Mouse (Mus musculus) kidney, embryonic 14.5 days (tissue): ENCODE data around the gene Slc4a8. TPM values are rescaled to one million over a fixed set of nuclear protein-coding genes. Genes with fewer than 3 reads are reported as not detected.

ENCODE experiments used
- ATAC-seq: fragments of 200-750 bp; cut with Nextera tagmentation; 2 replicates; pipeline ENCODE4 v1.8.0; 2017; ENCODE audit warnings: moderate number of reproducible peaks, mild to moderate bottlenecking, moderate TSS enrichment, moderate library complexity; ENCODE audit not compliant: low FRiP score, low TSS enrichment
- H3K27ac ChIP-seq: fragments of 300-500 bp; sonication (generic); 2 replicates; pipeline ENCODE4 v1.5.1; 2014; ENCODE audit warnings: low read depth, mild to moderate bottlenecking, low read length, moderate library complexity, mixed read lengths
- H3K27me3 ChIP-seq: fragments of 300-500 bp; sonication (generic); 2 replicates; pipeline ENCODE4 v1.6.1; 2014; ENCODE audit warnings: mild to moderate bottlenecking, low read length; ENCODE audit not compliant: control insufficient read depth, insufficient read depth
- H3K36me3 ChIP-seq: fragments of 300-500 bp; sonication (generic); 2 replicates; pipeline ENCODE4 v1.6.1; 2014; ENCODE audit warnings: low read length, mixed read lengths; ENCODE audit not compliant: control insufficient read depth, insufficient read depth
- H3K4me1 ChIP-seq: fragments of 300-500 bp; sonication (generic); 2 replicates; pipeline ENCODE4 v1.6.1; 2014; ENCODE audit warnings: low read length, mixed read lengths; ENCODE audit not compliant: control insufficient read depth, insufficient read depth
- H3K4me2 ChIP-seq: fragments of 300-500 bp; sonication (generic); replicated peaks from 2 replicates; pipeline ENCODE4 v1.6.1; 2014; ENCODE audit warnings: low read depth, mild to moderate bottlenecking, low read length
- H3K4me3 ChIP-seq: fragments of 300-500 bp; sonication (generic); 2 replicates; pipeline ENCODE4 v1.5.1; 2014; ENCODE audit warnings: mild to moderate bottlenecking, low read length
- H3K9ac ChIP-seq: fragments of 300-500 bp; sonication (generic); 2 replicates; pipeline ENCODE4 v1.6.1; 2014; ENCODE audit warnings: low read depth, mild to moderate bottlenecking, low read length, moderate library complexity
- H3K9me3 ChIP-seq: fragments of 300-500 bp; sonication (generic); 2 replicates; pipeline ENCODE4 v1.6.1; 2016; ENCODE audit warnings: low read length; ENCODE audit not compliant: control insufficient read depth
- WGBS: fragments of 180-500 bp; shearing (Covaris S2); extraction: QIAGEN DNeasy Blood & Tissue Kit; methylation state at CpG from one replicate; pipeline ENCODE4 v1.1.7; 2014; 5-methylcytosine and 5-hydroxymethylcytosine counted together
- polyA plus RNA-seq: library from polyadenylated mRNA; unstranded; fragments of >200 nt; fragmentation: Nextera tagmentation; extraction: Ambion mirVana; gene quantifications from 2 replicates; pipeline ENCODE4 v1.2.1, GENCODE M21; 2014

Slc4a8 gene
- polyA plus RNA-seq, 1 experiment from 2014 or later: 8.5 TPM

- no peak for ATAC-seq
- no peak overlapping the region for H3K9ac ChIP-seq
- H3K36me3 ChIP-seq: no peaks in the 10 kb centered on the region
- no peak overlapping the region for H3K4me3 ChIP-seq
- no peaks in the 10 kb centered on the region for H3K9me3 ChIP-seq
- H3K27ac ChIP-seq: no peak overlapping the region
- peaks cover 9% of the 10 kb centered on the region for H3K27me3 ChIP-seq
- 83% methylated on average over 9 of the region's 9 CpGs for WGBS
- no peak overlapping the region for H3K4me2 ChIP-seq
- 0 out of 2 replicates have a peak, but pooled peaks cover 4% of the 10 kb centered on the region for H3K4me1 ChIP-seq
Measured at GRCm38 (mm10) chr15:100735953-100736300, 25.6 kb upstream of the Slc4a8 start.

GRCm38 (mm10) chr15:100737667-100738066 is 23.9 kb upstream of the Slc4a8 start:
- H3K36me3 ChIP-seq: no peaks in the 10 kb centered on the region
- H3K9ac ChIP-seq: no peak overlapping the region
- H3K27me3 ChIP-seq: no peaks in the 10 kb centered on the region
- no peak for ATAC-seq
- no peak overlapping the region for H3K4me3 ChIP-seq
- no peak overlapping the region for H3K27ac ChIP-seq
- WGBS: 91% methylated on average over 3 of the region's 3 CpGs
- H3K4me2 ChIP-seq: no peak overlapping the region
- 0 out of 2 replicates have a peak, but pooled peaks cover 1% of the 10 kb centered on the region for H3K4me1 ChIP-seq
- no peaks in the 10 kb centered on the region for H3K9me3 ChIP-seq

GRCm38 (mm10) chr15:100738351-100738781 is 23.2 kb upstream of the Slc4a8 start:
- 83% methylated on average over 7 of the region's 7 CpGs for WGBS
- Histone ChIP-seq H3K36me3 (no peaks in the 10 kb centered on the region), H3K9ac (no peak overlapping the region), H3K4me1 (no peaks in the 10 kb centered on the region), H3K27me3 (no peaks in the 10 kb centered on the region), H3K27ac (no peak overlapping the region), H3K9me3 (no peaks in the 10 kb centered on the region), H3K4me2 (no peak overlapping the region), H3K4me3 (no peak overlapping the region)
- ATAC-seq: no peak

- Histone ChIP-seq H3K9me3 (no peaks in the 10 kb centered on the region), H3K27me3 (no peaks in the 10 kb centered on the region), H3K4me2 (no peak overlapping the region), H3K36me3 (no peaks in the 10 kb centered on the region), H3K27ac (no peak overlapping the region), H3K4me1 (no peaks in the 10 kb centered on the region), H3K4me3 (no peak overlapping the region), H3K9ac (no peak overlapping the region)
- no peak for ATAC-seq
- 83% methylated on average over 6 of the region's 6 CpGs for WGBS
Measured at GRCm38 (mm10) chr15:100739442-100739841, 22.1 kb upstream of the Slc4a8 start.

GRCm38 (mm10) chr15:100743238-100743637 is 18.3 kb upstream of the Slc4a8 start:
- H3K9ac ChIP-seq: no peak overlapping the region
- no peak for ATAC-seq

GRCm38 (mm10) chr15:100746478-100747120 is 14.9 kb upstream of the Slc4a8 start:
- peak; percentile 79 for ATAC-seq

More at GRCm38 (mm10) chr15:100743238-100743637, 18.3 kb upstream of the Slc4a8 start:
- no peak overlapping the region for H3K4me3 ChIP-seq
- WGBS: 95% methylated on average over 6 of the region's 6 CpGs
- H3K9me3 ChIP-seq: no peaks in the 10 kb centered on the region
- no peak overlapping the region for H3K27ac ChIP-seq
- H3K36me3 ChIP-seq: no peaks in the 10 kb centered on the region
- H3K4me2 ChIP-seq: no peak overlapping the region
- H3K4me1 ChIP-seq: 0 out of 2 replicates have a peak, but pooled peaks cover 6% of the 10 kb centered on the region
- H3K27me3 ChIP-seq: no peaks in the 10 kb centered on the region

GRCm38 (mm10) chr15:100747121-100747963 is 14.2 kb upstream of the Slc4a8 start:
- peak; percentile 52; the same call in 1 of the 2 replicates for ATAC-seq
- Histone ChIP-seq H3K9ac (no peak overlapping the region), H3K36me3 (no peaks in the 10 kb centered on the region), H3K4me2 (peak overlapping the region; percentile 55), H3K4me1 (0 out of 2 replicates have a peak, but pooled peaks cover 6% of the 10 kb centered on the region), H3K4me3 (peak overlapping the region; percentile 30), H3K27ac (no peak overlapping the region), H3K27me3 (no peaks in the 10 kb centered on the region), H3K9me3 (no peaks in the 10 kb centered on the region)
- 4% methylated on average over 26 of the region's 27 CpGs for WGBS

More at GRCm38 (mm10) chr15:100746478-100747120, 14.9 kb upstream of the Slc4a8 start:
- no peak overlapping the region for H3K9ac ChIP-seq
- peak overlapping the region; percentile 30 for H3K4me3 ChIP-seq
- no peaks in the 10 kb centered on the region for H3K9me3 ChIP-seq
- H3K4me2 ChIP-seq: peak overlapping the region; percentile 55
- no peak overlapping the region for H3K27ac ChIP-seq
- no peaks in the 10 kb centered on the region for H3K36me3 ChIP-seq
- 0 out of 2 replicates have a peak, but pooled peaks cover 6% of the 10 kb centered on the region for H3K4me1 ChIP-seq
- no peaks in the 10 kb centered on the region for H3K27me3 ChIP-seq
- 28% methylated on average over 6 of the region's 6 CpGs for WGBS

GRCm38 (mm10) chr15:100748584-100748983 is 13.0 kb upstream of the Slc4a8 start:
- no peak overlapping the region for H3K9ac ChIP-seq
- H3K9me3 ChIP-seq: no peaks in the 10 kb centered on the region
- H3K4me1 ChIP-seq: 0 out of 2 replicates have a peak, but pooled peaks cover 6% of the 10 kb centered on the region
- ATAC-seq: no peak
- H3K27ac ChIP-seq: no peak overlapping the region
- WGBS: 90% methylated on average over 3 of the region's 3 CpGs
- no peak overlapping the region for H3K4me3 ChIP-seq
- H3K36me3 ChIP-seq: no peaks in the 10 kb centered on the region
- H3K4me2 ChIP-seq: no peak overlapping the region
- H3K27me3 ChIP-seq: no peaks in the 10 kb centered on the region
